Mouse (Mus musculus): ENCODE results near the gene Dnaja2. TPM values are rescaled to one million over a fixed set of nuclear protein-coding genes. Genes with fewer than 3 reads are reported as not detected.

Dnaja2 gene
- polyA plus RNA-seq, 1 experiment from 2014 or later = 163 TPM

DNA sequence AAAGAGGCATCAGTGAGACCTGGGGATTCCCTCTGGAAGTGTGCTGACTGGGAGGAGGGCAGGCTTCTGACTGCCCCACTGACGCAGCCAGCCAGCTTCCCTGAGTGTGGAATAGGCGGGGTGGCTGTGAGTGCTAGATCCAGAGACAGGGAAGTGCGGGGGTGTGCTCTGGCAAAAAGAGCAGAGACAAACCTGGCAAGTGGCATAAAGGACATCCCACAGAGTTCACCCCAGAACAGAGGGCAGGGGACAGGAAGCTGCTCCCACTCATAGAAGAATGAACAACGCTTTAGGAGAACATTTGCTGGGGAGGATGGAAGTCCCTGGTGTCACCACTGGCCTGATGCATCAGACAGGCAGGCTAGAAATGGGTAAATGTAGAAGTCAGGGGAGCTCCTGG is 37.8 kb downstream of the Dnaja2 start:
- Histone ChIP-seq H3K4me1 (peaks cover 7% of the 10 kb centered on the region), H3K4me3 (no peak overlapping the region), H3K9ac (no peak overlapping the region), H3K4me2 (no peak overlapping the region), H3K27ac (no peak overlapping the region), H3K27me3 (no peaks in the 10 kb centered on the region), H3K9me3 (no peaks in the 10 kb centered on the region), H3K36me3 (peaks cover 93% of the 10 kb centered on the region)
- WGBS = 83% methylated on average over 4 of the region's 4 CpGs
- ATAC-seq (ENCODE audit: insufficient number of reproducible peaks, insufficient read depth, low FRiP score, low TSS enrichment, low read depth) = no peak

DNA sequence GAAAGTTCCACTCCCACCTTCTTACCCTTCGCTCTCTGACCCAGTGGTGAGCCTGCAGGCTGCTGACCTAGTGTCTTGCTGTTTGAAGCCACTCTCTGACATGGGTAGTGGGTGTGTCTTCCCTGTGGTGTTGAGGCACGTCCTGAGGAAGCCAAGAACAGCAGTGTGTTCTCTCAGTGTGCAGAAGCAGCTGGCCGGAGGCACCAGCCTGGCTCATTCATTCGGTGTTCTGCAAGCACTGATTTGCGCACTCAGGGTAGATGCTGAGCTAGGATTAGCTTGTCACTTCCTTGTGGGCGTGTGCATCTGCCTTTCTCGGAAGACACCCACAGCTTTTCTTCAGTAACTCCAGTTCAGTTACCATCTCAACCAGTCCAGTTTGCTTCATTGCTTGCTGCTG is 39.8 kb downstream of the Dnaja2 start:
- Histone ChIP-seq H3K4me2 (no peak overlapping the region), H3K9me3 (no peaks in the 10 kb centered on the region), H3K4me3 (no peak overlapping the region), H3K9ac (0 out of 2 replicates have a peak overlapping the region, but pooled peaks have one; percentile 11), H3K27me3 (no peaks in the 10 kb centered on the region), H3K36me3 (peaks cover 92% of the 10 kb centered on the region), H3K4me1 (peaks cover 7% of the 10 kb centered on the region), H3K27ac (no peak overlapping the region)
- 58% methylated on average over 7 of the region's 7 CpGs for WGBS
- no peak for ATAC-seq (ENCODE audit: insufficient number of reproducible peaks, insufficient read depth, low FRiP score, low TSS enrichment, low read depth)

DNA sequence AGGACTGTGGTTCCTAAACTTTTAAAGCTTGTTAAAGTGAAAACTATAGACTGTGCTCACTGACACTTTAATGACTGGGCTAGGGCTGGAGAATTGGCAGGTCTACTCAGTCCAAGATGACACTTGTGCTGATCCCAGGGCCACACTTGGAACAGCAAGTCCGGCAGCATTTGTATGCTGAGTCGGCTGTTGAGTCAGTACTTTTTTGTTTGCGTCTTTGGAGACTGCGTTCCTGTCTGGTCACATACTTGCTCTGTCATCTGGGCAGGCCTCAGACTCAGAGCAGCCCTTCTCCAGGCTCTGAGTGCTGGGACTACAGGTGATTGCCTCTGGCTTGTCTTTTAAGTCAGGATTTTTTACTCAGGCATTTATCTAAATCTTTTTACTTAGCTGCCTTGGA is 41.9 kb downstream of the Dnaja2 start:
- 69% methylated on average over 4 of the region's 4 CpGs for WGBS
- no peak for ATAC-seq (ENCODE audit: insufficient number of reproducible peaks, insufficient read depth, low FRiP score, low TSS enrichment, low read depth)
- Histone ChIP-seq H3K4me1 (peaks cover 7% of the 10 kb centered on the region), H3K9me3 (no peaks in the 10 kb centered on the region), H3K36me3 (peaks cover 93% of the 10 kb centered on the region), H3K9ac (no peak overlapping the region), H3K4me3 (no peak overlapping the region), H3K4me2 (no peak overlapping the region), H3K27ac (no peak overlapping the region), H3K27me3 (no peaks in the 10 kb centered on the region)

DNA sequence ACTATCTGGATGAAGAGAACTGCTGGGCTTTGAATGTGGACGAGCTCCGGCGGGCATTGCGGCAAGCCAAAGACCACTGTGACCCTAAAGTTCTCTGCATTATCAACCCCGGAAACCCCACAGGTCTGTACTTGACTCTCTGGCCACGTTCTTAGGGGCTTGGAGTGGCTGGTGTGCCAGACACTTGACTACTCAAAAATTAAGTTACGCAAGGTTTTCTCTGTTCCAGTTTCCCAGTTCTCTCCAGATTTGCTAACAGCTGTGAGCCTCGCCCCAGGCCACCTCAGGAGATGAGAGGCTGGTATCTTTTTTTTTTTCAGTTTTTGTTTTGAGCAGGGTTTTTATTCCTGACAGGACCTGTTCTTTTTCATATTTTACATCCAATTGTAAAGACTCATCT is 42.9 kb downstream of the Dnaja2 start:
- no peaks in the 10 kb centered on the region for H3K27me3 ChIP-seq
- no peak overlapping the region for H3K4me2 ChIP-seq
- no peak overlapping the region for H3K4me3 ChIP-seq
- H3K27ac ChIP-seq = no peak overlapping the region
- H3K9ac ChIP-seq = no peak overlapping the region
- no peak for ATAC-seq (ENCODE audit: insufficient number of reproducible peaks, insufficient read depth, low FRiP score, low TSS enrichment, low read depth)
- H3K9me3 ChIP-seq = no peaks in the 10 kb centered on the region
- H3K4me1 ChIP-seq = peaks cover 7% of the 10 kb centered on the region
- H3K36me3 ChIP-seq = peaks cover 93% of the 10 kb centered on the region
- WGBS = 85% methylated on average over 8 of the region's 8 CpGs

DNA sequence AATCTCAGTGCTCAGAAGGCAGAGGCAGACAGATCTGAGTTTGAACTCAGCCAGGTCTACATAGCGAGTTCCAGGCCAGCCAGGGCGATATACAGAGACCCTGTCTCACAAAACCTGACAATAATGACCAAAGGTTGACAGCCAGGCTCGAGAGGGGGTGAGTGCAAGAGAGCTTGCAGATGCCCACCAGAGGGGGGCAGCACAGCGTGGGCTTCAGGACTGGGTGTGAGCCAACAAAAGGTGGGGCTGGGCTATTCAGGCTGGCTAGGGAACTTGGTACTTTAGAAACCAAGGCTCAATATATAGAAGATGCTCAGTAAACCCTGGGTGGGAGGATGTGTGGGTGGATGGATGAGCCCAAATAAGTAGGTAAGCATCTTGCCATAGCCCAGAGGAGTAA is 46.5 kb downstream of the Dnaja2 start:
- Histone ChIP-seq H3K27ac (no peak overlapping the region), H3K36me3 (peaks cover 93% of the 10 kb centered on the region), H3K4me3 (no peak overlapping the region), H3K4me1 (no peaks in the 10 kb centered on the region), H3K4me2 (no peak overlapping the region), H3K27me3 (no peaks in the 10 kb centered on the region), H3K9me3 (no peaks in the 10 kb centered on the region), H3K9ac (no peak overlapping the region)
- no peak for ATAC-seq (ENCODE audit: insufficient number of reproducible peaks, insufficient read depth, low FRiP score, low TSS enrichment, low read depth)
- WGBS = 80% methylated on average over 4 of the region's 4 CpGs

DNA sequence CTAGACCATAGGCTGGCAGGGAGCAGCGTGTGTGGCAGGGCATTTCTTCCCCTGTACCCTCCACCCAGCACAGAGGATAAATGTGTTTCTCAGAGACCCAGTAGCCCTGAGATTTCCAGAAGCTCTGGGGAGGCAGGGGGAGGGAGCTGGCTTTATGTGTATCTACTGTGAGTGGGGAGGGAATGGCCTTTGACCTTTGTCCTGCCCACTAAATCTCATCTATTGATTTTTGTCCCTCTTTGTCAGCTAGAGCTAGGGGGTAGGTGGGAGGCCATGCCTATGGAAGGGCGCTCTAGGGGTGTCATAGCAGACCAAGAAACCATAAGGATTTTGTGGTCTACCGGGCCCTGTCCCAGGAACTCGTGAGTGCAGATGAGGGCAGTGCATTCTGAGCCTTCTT is 48.5 kb downstream of the Dnaja2 start:
- peaks cover 84% of the 10 kb centered on the region for H3K36me3 ChIP-seq
- H3K4me1 ChIP-seq = no peaks in the 10 kb centered on the region
- ATAC-seq (ENCODE audit: insufficient number of reproducible peaks, insufficient read depth, low FRiP score, low TSS enrichment, low read depth) = no peak
- no peak overlapping the region for H3K9ac ChIP-seq
- H3K4me2 ChIP-seq = no peak overlapping the region
- WGBS = 77% methylated on average over 4 of the region's 4 CpGs
- no peaks in the 10 kb centered on the region for H3K27me3 ChIP-seq
- H3K4me3 ChIP-seq = no peak overlapping the region
- H3K9me3 ChIP-seq = no peaks in the 10 kb centered on the region
- no peak overlapping the region for H3K27ac ChIP-seq

DNA sequence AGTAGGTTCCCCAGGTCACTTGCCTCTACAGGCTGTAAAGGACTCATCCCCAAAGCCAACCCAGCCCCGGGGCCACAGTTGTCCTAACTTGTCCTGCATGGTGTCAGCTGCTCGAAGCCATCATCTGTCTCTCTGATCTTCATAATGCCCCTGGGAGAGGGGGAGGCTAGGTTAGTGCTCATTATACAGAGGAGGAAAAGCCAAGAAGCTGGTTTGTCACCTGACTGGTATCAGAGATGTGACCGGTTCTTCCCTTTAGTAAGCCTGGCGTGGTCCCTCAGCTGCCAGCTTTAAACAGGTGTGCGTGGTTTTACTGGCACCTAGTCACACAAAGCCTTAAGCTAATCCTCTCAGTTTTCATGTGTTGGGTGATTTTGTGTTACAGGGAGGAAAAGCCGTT is 50.4 kb downstream of the Dnaja2 start:
- Histone ChIP-seq H3K4me1 (no peaks in the 10 kb centered on the region), H3K27me3 (no peaks in the 10 kb centered on the region), H3K4me3 (no peak overlapping the region), H3K9me3 (no peaks in the 10 kb centered on the region), H3K4me2 (no peak overlapping the region), H3K9ac (no peak overlapping the region), H3K27ac (no peak overlapping the region), H3K36me3 (peaks cover 74% of the 10 kb centered on the region)
- 77% methylated on average over 6 of the region's 6 CpGs for WGBS
- no peak for ATAC-seq (ENCODE audit: insufficient number of reproducible peaks, insufficient read depth, low FRiP score, low TSS enrichment, low read depth)

DNA sequence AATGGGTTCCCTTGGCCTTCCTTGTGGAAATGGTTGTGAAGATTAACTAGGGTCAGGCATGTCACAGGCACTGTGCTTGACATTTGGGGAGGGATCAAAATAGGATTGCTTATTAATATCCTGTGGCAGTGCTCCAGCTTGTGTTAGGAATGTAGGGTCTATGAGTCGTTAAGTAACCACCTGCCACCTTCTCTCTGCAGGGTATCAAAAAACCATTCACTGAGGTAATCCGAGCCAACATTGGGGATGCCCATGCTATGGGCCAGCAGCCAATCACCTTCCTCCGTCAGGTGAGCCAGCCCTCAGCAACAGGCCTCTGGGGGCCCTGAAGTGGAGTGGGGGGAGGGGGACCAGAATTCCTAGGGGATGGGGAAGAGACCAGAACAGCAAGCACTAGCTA is 52.1 kb downstream of the Dnaja2 start:
- peak; percentile 34; the same call in 1 of the 2 replicates for ATAC-seq (ENCODE audit: insufficient number of reproducible peaks, insufficient read depth, low FRiP score, low TSS enrichment, low read depth)
- WGBS = 48% methylated on average over 3 of the region's 3 CpGs
- peaks cover 58% of the 10 kb centered on the region for H3K36me3 ChIP-seq

DNA sequence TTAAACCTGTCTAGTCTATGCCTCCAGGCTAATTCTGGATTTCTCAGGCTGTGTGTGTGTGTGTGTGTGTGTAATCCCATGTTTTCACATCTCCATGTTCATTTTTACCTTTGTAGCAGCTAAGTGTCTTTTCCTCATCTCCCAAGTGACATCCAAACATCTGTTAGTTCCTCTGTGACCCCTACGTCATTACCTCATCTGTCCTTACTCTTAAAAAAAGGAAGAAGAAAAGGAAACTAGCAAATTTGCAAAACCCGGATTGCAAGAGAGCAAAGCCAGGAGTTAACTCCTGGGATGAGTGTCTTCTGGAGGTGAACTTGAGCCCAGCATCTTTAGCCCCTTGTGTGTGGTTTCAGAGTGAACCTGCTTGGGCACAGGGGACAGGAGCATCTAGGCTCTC is 52.8 kb downstream of the Dnaja2 start:
- H3K9me3 ChIP-seq = no peaks in the 10 kb centered on the region
- no peak for ATAC-seq (ENCODE audit: insufficient number of reproducible peaks, insufficient read depth, low FRiP score, low TSS enrichment, low read depth)
- no peak overlapping the region for H3K4me3 ChIP-seq
- 78% methylated on average over 2 of the region's 2 CpGs for WGBS
- H3K27me3 ChIP-seq = no peaks in the 10 kb centered on the region
- peaks cover 51% of the 10 kb centered on the region for H3K36me3 ChIP-seq
- H3K9ac ChIP-seq = no peak overlapping the region
- H3K27ac ChIP-seq = no peak overlapping the region
- no peak overlapping the region for H3K4me2 ChIP-seq
- peaks cover 9% of the 10 kb centered on the region for H3K4me1 ChIP-seq

More for the DNA sequence above, 52.1 kb downstream of the Dnaja2 start:
- Histone ChIP-seq H3K4me3 (no peak overlapping the region), H3K9me3 (no peaks in the 10 kb centered on the region), H3K4me2 (no peak overlapping the region), H3K4me1 (peaks cover 9% of the 10 kb centered on the region), H3K27me3 (no peaks in the 10 kb centered on the region), H3K9ac (no peak overlapping the region), H3K27ac (no peak overlapping the region)

DNA sequence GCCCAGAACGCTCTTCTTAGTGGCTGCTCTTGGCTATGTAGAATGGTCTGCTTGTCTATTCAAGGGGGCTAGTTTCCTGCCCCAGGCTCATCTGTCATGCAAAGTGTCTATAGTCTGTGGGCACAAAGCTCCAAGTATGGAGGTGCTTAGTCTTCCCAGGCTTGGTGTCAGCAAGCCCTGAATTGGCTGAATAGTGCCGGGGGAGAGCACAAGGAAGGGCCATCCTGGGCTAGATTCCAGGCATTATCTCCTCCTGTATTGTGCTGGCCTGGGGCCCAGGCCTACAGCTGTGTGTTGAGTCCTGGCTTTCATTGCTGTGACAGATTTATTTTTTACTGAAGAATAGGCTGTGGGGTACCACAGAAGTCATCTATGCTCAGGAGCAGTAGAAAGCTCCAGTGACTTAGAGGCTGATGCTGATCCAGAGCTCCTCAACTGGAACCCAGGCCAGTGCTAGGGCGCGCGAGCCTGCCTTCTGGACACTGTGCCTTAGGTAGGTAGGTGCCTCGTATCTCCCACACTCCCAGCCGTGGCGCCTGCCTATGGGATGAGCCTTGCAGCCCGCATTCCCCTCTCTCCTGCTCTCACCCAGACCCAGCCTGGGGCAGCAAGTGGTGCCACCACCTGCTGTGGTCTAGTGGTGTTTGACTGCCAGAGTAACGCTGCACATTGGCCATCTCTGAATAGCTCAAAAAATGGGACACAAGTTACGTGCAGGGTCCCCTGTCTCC is 54.0 kb downstream of the Dnaja2 start:
- ATAC-seq (ENCODE audit: insufficient number of reproducible peaks, insufficient read depth, low FRiP score, low TSS enrichment, low read depth) = no peak
- Histone ChIP-seq H3K9ac (no peak overlapping the region), H3K27me3 (no peaks in the 10 kb centered on the region), H3K9me3 (no peaks in the 10 kb centered on the region), H3K27ac (no peak overlapping the region), H3K4me3 (no peak overlapping the region), H3K4me2 (no peak overlapping the region), H3K4me1 (peaks cover 11% of the 10 kb centered on the region), H3K36me3 (peaks cover 46% of the 10 kb centered on the region)
- WGBS = 73% methylated on average over 11 of the region's 11 CpGs

DNA sequence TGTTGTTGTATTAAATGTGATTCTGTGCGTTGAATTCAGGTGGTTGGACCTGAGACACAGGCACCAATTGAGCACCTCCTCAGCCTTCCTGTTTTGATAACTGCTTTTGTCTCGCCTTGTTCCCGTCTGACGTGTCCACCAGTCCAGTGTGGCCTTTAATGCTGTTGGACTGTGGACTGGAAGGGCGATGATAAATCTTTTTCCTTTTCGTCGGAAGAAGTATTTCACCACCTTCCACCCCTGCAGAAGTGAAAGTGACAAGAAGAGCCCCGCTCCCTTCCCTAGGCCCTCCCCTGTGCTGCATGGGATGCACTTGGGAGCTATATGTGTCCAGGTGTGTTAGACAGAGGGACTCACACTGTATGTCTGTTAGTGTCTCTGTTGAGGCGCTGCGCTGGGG is 54.7 kb downstream of the Dnaja2 start:
- Histone ChIP-seq H3K4me3 (no peak overlapping the region), H3K27ac (no peak overlapping the region), H3K36me3 (peaks cover 39% of the 10 kb centered on the region), H3K9me3 (no peaks in the 10 kb centered on the region), H3K4me2 (no peak overlapping the region), H3K4me1 (peaks cover 13% of the 10 kb centered on the region), H3K9ac (no peak overlapping the region), H3K27me3 (no peaks in the 10 kb centered on the region)
- 93% methylated on average over 10 of the region's 10 CpGs for WGBS
- no peak for ATAC-seq (ENCODE audit: insufficient number of reproducible peaks, insufficient read depth, low FRiP score, low TSS enrichment, low read depth)

DNA sequence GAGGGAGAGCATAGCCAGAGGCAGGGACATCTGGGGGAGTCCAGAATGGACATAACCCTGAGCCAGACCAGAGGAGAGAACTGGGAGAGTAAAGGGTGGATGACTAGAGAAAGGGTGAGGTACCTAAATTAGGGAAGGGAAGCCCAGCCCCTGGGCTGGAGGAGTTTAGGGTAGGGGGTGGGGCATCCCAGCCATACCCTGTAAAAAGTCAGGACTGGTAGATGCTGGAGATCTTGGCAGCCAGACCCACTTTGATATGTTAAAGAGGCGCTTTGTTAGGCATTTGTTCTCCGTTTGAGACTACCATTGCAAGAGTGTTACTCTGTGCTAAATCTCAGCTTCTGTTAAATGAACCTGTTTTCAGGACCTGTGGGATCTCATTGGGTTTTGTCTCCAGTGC is 56.6 kb downstream of the Dnaja2 start:
- ATAC-seq (ENCODE audit: insufficient number of reproducible peaks, insufficient read depth, low FRiP score, low TSS enrichment, low read depth) = no peak
- Histone ChIP-seq H3K4me3 (no peak overlapping the region), H3K4me1 (peaks cover 31% of the 10 kb centered on the region), H3K9me3 (no peaks in the 10 kb centered on the region), H3K36me3 (peaks cover 22% of the 10 kb centered on the region), H3K4me2 (no peak overlapping the region), H3K9ac (no peak overlapping the region), H3K27me3 (no peaks in the 10 kb centered on the region), H3K27ac (peak overlapping the region; percentile 11; the same call in 1 of the 2 replicates)
- 31% methylated on average over 2 of the region's 2 CpGs for WGBS
